Mouse (Mus musculus) CD4-positive naive resting alpha-beta T cell, adult 76 days (primary cell): ENCODE data around the gene Trappc2. TPM values are rescaled to one million over a fixed set of nuclear protein-coding genes. Genes with fewer than 3 reads are reported as not detected.

Experiments
- total RNA-seq: library from RNA; stranded (reverse); gene quantifications from one replicate; pipeline ENCODE4 v1.2.4, GENCODE M21; 2023

Trappc2 gene
- total RNA-seq, result 5.0 TPM

DNA sequence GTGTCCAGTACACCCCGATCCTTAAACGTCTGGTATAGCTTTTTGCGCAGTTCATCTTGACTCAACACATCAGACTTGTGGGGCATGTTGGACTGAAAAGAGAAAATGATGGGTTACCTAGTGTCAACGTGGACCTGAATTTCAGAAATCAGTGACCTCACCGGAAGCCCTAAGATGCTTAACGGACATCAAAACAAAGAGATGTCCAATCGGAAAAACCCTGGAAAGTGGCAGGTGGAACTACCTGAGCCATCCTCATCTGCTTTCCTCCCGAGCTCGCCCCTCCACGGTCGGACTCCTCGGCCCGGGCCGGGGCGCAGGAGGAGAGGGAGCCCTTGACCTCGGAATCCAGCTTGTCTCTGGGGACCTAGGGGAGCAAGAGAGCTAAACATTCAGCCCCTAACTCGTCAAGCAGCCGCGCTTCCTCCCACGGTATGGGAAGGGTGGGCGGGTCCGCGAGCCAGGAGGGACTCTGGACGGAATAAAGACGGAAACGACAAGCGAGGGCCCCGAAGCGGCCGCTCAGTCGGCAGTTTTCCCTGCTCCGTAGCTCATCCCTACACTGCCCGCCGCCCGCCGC, at the start of gene Trappc2:
Trappc2 (plus strand) TSS at position 539 of the 580 bp plus-strand sequence.

DNA sequence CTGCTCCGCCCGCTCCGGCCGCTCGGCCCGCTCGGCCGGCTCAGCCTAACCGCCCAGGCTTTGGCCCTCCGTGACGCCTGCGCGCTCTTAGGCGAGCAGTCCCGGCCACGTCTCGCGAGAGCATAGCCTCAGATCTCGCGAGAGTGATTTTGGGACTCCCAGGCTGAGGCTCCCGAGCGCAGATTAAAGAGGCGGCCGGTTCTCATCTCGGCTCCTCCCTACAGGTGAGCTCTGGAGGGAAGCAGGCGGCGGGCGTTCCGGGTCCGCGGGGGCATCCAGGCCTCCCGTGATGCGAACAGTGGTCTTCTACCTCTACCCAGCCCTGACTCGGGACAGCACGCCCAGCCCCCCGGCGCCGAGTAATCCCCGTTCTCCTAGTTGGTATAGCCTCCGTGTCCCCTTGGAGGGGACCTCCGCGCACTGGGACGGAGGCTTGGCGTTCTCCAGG, 266 bp downstream of the Trappc2 start, which contains the start of gene Ofd1:
Ofd1 (minus strand) TSS at position 89 of the 448 bp plus-strand sequence.

DNA sequence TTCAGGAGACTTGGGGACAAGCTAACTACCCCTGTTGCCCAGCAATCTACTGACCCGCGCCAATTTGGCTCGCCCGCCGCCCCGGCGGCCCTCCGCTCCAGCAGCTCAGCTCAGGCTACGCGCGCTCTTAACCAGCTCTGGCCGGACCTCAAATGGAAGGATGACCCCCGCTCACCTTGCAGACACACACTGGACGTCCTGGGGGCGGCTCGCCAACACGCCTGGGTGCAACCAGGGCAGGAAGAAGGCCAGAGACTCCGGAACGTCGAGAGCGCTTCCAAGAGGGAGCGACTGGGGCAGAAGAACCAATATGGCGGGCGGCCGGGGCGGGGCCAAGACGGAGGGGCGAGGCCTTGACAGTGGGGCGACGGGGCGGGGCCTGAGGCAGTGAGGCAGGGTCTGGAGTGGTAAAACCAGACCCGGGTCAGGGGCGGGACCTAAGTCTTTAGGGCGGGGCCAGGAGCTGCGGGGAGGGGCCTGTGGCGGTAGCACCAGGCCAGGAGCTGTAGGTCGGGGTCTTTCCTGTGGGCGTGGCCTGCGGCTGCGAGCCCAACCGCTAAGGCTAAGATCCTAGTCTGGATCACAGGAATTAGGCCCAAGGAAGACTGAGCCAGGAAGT, 39.1 kb downstream of the Trappc2 start, which contains the start of gene Rab9:
Rab9 (minus strand) TSS at position 503 of the 619 bp plus-strand sequence.

Other genes starting within 250 kb of the Trappc2 start
- gene Gpm6b, start 201.7 kb upstream of the Trappc2 start, total RNA-seq, result 0.73 TPM
- 13.3 TPM for gene Ofd1, start 130 bp downstream of the Trappc2 start, total RNA-seq
- gene Rab9, start 39.3 kb downstream of the Trappc2 start, total RNA-seq, result 18.5 TPM
- 3.3 TPM for gene Tceanc, start 78.0 kb downstream of the Trappc2 start, total RNA-seq
- gene Egfl6, start 145.1 kb downstream of the Trappc2 start, total RNA-seq, result not detected